Comparison of ENCODE assay signal across 9 mouse cellular contexts in genomic region chr15:41973263-41973662, GRCm38 (mm10).
DNase-seq lines count a peak whose midpoint lies in the region; ATAC-seq and TF ChIP-seq lines count a peak whose summit lies in the region.
"Had no signal": no experiment of that assay in that cellular context is flagged by ENCODE, and none has a peak within 500 bp of the region (broad histone marks: within the 10 kb centered on the region; RNA-seq: fewer than 3 reads in every experiment).

No protein-coding gene starts in this region.

- no peaks in the 10 kb centered on the region for H3K9me3 ChIP-seq in heart, postnatal 0 days (replicated peaks; ENCODE audit: control insufficient read depth, low read length)
- H3K9me3 ChIP-seq in liver, postnatal 0 days (ENCODE audit: low read length), result no peaks in the 10 kb centered on the region
- no peaks in the 10 kb centered on the region for H3K9me3 ChIP-seq in neural tube, embryonic 15.5 days (replicated peaks)
- H3K9me3 ChIP-seq: heart, embryonic 13.5 days had no signal

- H3K4me1 ChIP-seq in bone marrow macrophage, adult 2 months (ENCODE audit: control insufficient read depth, insufficient read depth, low read length), result peaks cover 2% of the 10 kb centered on the region; the same call in 1 of the 2 replicates
- no peaks in the 10 kb centered on the region; the same call in 1 of the 2 replicates for H3K4me1 ChIP-seq in embryonic fibroblast, embryonic 13.5 days (ENCODE audit: control insufficient read depth, insufficient read depth, low read length)
- H3K4me1 ChIP-seq in heart, postnatal 0 days (ENCODE audit: control insufficient read depth, insufficient read depth), result no peaks in the 10 kb centered on the region; the same call in 1 of the 2 replicates
- no peaks in the 10 kb centered on the region for H3K4me1 ChIP-seq in liver, postnatal 0 days (ENCODE audit: insufficient read depth)
- H3K4me1 ChIP-seq in neural tube, embryonic 15.5 days, result no peaks in the 10 kb centered on the region

- DNase-seq in CD8-positive naive resting alpha-beta T cell, adult 2 months (ENCODE audit: low read depth in 2 of 2, low spot score in 2 of 2), result peak; percentile 68 to 71
- DNase-seq in heart, postnatal 0 days (ENCODE audit: low spot score), result peak; percentile 68
- peak; percentile 84 to 90 for DNase-seq in kidney, postnatal 25 days
- DNase-seq in liver, postnatal 0 days, result peak; percentile 86
- DNase-seq in testis, postnatal 10 days (ENCODE audit: low spot score), result peak; percentile 92

- no peaks in the 10 kb centered on the region for H3K36me3 ChIP-seq in heart, postnatal 0 days (replicated peaks; ENCODE audit: control insufficient read depth, insufficient read depth, low read length)
- no peaks in the 10 kb centered on the region for H3K36me3 ChIP-seq in liver, postnatal 0 days (replicated peaks; ENCODE audit: insufficient read depth, low read length)
- H3K36me3 ChIP-seq in neural tube, embryonic 15.5 days, result no peaks in the 10 kb centered on the region
- H3K36me3 ChIP-seq: heart, embryonic 13.5 days had no signal

- H3K27me3 ChIP-seq in heart, postnatal 0 days (ENCODE audit: control insufficient read depth, insufficient read depth, low read length), result no peaks in the 10 kb centered on the region
- no peaks in the 10 kb centered on the region for H3K27me3 ChIP-seq in liver, postnatal 0 days (ENCODE audit: insufficient read depth, low read length)
- no peaks in the 10 kb centered on the region for H3K27me3 ChIP-seq in neural tube, embryonic 15.5 days (replicated peaks)
- H3K27me3 ChIP-seq: heart, embryonic 13.5 days had no signal

- H3K4me3 ChIP-seq in bone marrow macrophage, adult 2 months (ENCODE audit: insufficient read depth, low read length), result no peak overlapping the region
- no peak overlapping the region for H3K4me3 ChIP-seq in embryonic fibroblast, embryonic 13.5 days (ENCODE audit: insufficient read depth, low read length)
- H3K4me3 ChIP-seq in heart, postnatal 0 days (ENCODE audit: low read depth, low read length), result no peak overlapping the region
- H3K4me3 ChIP-seq in liver, postnatal 0 days (ENCODE audit: low read depth, low read length), result no peak overlapping the region
- no peak overlapping the region for H3K4me3 ChIP-seq in neural tube, embryonic 15.5 days (replicated peaks)
- H3K4me3 ChIP-seq: heart, embryonic 13.5 days had no signal

- peak; percentile 41; the same call in 1 of the 2 replicates for ATAC-seq in heart, postnatal 0 days (ENCODE audit: insufficient read depth, low read depth)
- ATAC-seq in liver, postnatal 0 days, result no peak
- ATAC-seq in neural tube, embryonic 15.5 days (ENCODE audit: low FRiP score), result peak; percentile 85

- WGBS in heart, postnatal 0 days, result 3% methylated on average over 8 of the region's 8 CpGs
- 7% methylated on average over 8 of the region's 8 CpGs for WGBS in liver, postnatal 0 days (ENCODE audit: insufficient replicate concordance)
- 4% methylated on average over 8 of the region's 8 CpGs for WGBS in neural tube, embryonic 15.5 days

- no peak overlapping the region for H3K27ac ChIP-seq in bone marrow macrophage, adult 2 months (ENCODE audit: insufficient read depth, low read depth, low read length)
- H3K27ac ChIP-seq in embryonic fibroblast, embryonic 13.5 days (ENCODE audit: insufficient read depth, low read length), result no peak overlapping the region
- H3K27ac ChIP-seq in heart, postnatal 0 days (ENCODE audit: low read depth), result no peak overlapping the region
- H3K27ac ChIP-seq in liver, postnatal 0 days (ENCODE audit: low read depth), result no peak overlapping the region
- no peak overlapping the region for H3K27ac ChIP-seq in neural tube, embryonic 15.5 days (replicated peaks)
- H3K27ac ChIP-seq: heart, embryonic 13.5 days had no signal

- no peak overlapping the region for H3K4me2 ChIP-seq in heart, postnatal 0 days (ENCODE audit: low read depth, low read length)
- no peak overlapping the region for H3K4me2 ChIP-seq in liver, postnatal 0 days (ENCODE audit: low read depth, low read length)
- no peak overlapping the region for H3K4me2 ChIP-seq in neural tube, embryonic 15.5 days
- H3K4me2 ChIP-seq: heart, embryonic 13.5 days had no signal

- no peak for TF ChIP-seq POLR2A in bone marrow macrophage, adult 2 months (IDR thresholded peaks at IDR 0.05; ENCODE audit: borderline replicate concordance, low read depth, low read length)
- no peak for TF ChIP-seq POLR2A in embryonic fibroblast, embryonic 13.5 days (IDR thresholded peaks at IDR 0.05; ENCODE audit: low read depth, low read length)

- H3K9ac ChIP-seq in heart, postnatal 0 days (replicated peaks; ENCODE audit: low read depth, low read length), result no peak overlapping the region
- H3K9ac ChIP-seq in liver, postnatal 0 days (replicated peaks), result no peak overlapping the region
- H3K9ac ChIP-seq in neural tube, embryonic 15.5 days (replicated peaks), result no peak overlapping the region
- H3K9ac ChIP-seq: heart, embryonic 13.5 days had no signal

- TF ChIP-seq CTCF in bone marrow macrophage, adult 2 months (IDR thresholded peaks at IDR 0.05; ENCODE audit: low read depth, low read length), result peak; percentile 67
- TF ChIP-seq CTCF in embryonic fibroblast, embryonic 13.5 days (IDR thresholded peaks at IDR 0.05; ENCODE audit: borderline replicate concordance, insufficient read depth, low read length), result peak; percentile 90
- TF ChIP-seq CTCF in heart, postnatal 0 days (IDR thresholded peaks at IDR 0.05; ENCODE audit: low read depth), result peak; percentile 93
- peak; percentile 94 for TF ChIP-seq CTCF in liver, postnatal 0 days (IDR thresholded peaks at IDR 0.05; ENCODE audit: low read depth)

- no peak for TF ChIP-seq EP300 in heart, postnatal 0 days (IDR thresholded peaks at IDR 0.05; ENCODE audit: low read depth)
- TF ChIP-seq EP300 in liver, postnatal 0 days (IDR thresholded peaks at IDR 0.05; ENCODE audit: low read depth), result no peak
